Mouse (Mus musculus): ENCODE results near the gene Dgkq.
A peak's percentile ranks its signal among the peaks of the same experiment; 100 is the strongest.

Gene Dgkq

DNA sequence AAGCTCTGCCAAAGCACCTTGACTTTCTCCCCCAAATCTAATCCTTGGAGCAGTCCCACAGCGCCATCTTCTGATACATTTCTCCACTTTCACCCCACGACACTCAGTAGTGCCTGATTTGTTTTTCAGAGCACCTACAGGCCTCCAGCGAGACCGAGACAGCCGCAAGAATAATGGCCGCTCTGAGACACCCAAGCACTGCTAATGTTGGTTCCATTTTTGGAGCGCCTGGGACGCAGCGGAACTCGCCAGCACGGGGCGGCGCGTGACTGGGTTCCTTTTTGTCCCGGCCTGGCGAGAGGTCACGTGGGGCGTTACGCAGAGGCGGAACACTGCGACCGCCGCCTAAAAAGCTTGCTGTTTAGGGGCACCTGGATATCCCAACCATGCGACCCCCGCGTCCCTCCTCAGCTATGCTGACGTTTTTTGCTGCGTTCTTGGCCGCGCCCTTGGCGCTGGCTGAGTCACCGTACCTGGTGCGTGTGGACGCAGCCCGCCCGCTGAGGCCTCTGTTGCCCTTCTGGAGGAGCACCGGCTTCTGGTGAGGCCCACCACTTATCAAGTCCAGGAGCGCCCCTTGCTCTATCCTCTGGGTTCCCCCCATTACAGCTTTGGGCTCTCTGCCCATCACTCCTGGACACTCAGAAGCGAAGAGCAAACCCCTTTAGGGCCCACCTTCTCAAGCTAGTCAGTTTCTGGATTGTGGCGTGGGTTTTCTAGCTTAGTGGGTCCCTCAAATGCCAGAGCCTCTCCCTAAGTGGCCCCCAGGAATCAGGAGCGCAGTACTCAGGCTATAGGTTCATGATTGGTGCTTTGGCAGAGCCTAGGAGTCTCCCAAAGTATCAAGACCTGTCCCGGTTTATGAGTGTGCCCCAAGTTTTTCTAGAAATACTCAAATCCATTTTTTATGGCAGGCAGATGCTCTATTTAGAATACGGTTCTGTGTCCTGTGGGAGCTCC lies at the start of gene Dgkq:
TSS of gene Dgkq (minus strand) at position 696 of the 960 bp plus-strand sequence.
- peak; percentile 77 for DNase-seq

DNA sequence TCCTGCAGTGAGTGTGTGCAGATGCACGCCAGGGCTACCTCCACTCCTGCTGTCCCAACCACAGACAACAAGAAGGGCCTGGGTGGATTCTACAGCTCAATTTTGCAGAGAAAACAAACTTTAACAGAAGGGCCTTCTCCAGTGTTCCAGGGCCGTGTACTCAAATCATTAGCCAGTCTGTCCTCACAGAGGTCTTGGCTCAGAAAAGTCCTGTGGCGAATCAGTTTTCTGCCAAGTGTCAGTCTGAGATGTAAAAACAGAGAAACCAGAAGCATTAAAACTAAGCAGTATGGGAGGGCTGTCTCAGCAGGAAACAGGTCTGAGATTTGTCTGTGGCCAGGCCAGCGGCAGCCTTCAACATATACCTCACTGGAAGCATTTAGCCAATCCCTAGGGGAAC lies 48.6 kb upstream of the Dgkq start:
- DNase-seq: no peak

DNA sequence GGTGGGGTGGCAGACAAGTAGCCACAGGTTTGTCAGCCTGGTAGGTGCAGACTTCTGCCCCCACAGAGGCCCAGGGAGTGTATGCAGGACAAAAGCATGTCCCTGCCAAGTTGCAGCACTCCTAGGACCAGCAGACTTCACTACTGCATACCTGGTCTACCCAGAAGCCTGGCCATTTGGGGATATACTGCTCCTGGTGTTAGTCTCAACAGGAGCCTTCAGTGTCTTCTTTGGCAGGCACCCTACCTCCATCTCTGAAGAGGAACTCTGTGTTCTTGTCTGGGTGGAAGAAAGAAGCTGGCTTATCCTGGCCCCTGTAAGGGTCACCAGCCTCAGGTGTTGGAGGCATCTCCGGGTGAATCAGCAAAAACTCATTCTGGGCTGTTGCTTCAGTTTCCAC lies 46.5 kb upstream of the Dgkq start:
- DNase-seq: no peak

DNA sequence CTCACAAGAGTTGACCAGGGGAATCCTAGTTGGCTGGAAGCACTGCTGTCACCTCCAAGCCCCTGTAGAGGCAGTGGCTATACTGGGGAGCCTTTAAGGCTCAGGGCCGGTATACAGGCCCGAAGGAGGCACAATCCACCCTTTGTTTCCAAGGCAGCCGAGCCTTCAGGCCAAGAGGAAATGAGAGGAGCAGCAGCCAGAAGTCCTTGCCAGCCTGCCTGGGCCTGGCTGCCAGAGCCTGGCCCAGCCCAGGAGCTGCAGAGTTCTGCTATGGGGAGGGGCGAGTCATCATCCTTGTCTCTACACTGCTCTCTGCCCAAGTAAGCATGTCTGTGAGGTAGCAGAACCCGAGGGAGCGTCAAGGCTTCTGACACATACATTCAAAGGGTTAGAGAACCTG lies 44.7 kb upstream of the Dgkq start:
- peak; percentile 22 for DNase-seq

DNA sequence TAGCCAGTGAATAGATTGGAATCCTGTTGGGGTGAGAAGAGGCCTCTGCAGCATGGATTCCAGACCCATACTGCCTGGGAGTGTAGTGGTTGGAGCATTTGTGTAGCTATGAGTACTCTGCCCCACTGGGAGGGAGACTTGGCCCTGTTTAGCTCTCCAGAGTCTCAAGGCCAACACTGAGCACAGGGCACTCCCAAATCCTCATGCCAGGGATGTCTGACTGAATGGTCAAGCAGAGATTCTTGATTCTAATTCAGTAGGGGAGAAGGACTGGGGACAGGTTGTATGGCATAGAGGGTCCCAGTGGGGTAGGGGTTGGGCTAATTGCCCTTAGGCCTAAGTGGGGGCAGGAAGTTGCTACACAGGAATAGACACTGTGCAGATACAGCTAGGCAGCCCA lies 44.2 kb upstream of the Dgkq start:
- DNase-seq: no peak

DNA sequence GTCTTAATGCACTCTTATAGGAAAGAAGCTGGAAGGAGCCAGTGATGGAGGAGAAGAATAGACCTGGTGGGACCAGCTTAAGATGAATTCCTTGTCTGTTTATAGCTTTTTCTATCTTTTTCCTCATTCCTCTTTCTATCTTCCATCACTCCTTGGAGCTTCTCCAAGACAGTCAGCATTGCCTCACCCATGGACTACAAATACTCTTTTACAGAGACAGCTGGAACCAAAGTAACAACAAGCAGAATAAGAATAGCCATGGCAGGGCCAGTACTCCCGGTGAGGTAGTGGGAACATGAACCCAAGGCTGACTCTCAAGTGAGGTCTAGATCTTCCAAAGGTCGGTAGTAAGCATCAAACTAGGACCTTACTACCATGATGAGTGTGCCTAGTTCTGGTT lies 43.6 kb upstream of the Dgkq start:
- DNase-seq: no peak

DNA sequence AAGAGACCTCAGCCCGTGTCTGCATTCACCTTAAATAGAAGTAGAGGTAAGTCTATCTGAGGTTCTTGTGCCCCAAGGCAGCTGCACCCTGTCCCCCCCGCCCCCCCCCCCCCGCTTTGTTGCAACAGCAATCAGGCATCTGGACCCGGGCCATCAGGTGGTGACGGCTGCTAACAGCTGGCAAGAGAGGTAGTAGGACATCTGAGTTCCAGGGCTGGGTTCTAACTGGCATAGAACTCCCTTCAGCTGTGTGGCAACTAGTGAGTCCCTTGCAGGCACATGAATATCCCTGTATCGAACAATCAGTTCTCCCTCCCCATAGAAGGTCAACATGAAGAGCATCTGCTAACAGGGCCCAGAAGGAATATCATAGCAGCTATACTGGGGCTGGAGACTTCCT lies 42.5 kb upstream of the Dgkq start:
- DNase-seq: no peak

DNA sequence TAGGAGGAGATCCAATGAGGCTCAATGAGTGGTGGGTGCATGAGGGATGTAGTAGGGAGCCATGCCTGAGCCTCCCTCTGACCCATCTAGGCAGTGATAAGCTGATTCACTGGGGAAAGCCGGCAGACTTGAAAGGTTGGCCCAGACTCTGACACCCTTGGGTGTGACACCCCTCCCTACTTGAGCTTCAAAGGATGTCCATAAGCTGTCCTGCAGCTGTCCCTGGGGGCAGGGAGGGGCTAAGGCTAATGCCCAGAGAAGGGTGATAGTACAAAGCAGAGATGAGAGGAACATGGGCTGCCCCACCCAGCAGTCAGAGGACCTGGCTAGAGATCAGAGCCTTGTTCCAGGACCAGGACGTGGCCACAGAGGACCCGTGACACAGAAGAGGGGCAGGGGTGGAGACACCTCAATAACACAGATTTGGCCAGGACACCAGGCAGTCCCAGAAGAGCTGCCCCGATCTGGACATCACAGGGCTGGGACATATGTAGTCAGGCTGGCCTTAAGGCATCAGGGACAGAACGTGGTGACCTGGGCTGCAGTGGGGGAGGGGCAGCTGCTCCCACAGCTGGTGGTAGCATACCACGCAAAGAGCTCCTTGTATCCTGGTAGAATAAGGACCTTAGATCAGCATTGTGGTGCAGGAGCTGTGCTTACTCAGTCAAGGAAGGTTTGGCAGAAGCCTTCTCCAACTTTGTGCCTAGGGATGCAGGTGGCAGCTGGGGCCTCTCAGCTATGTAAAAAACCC lies 39.7 kb upstream of the Dgkq start:
- no peak for DNase-seq

DNA sequence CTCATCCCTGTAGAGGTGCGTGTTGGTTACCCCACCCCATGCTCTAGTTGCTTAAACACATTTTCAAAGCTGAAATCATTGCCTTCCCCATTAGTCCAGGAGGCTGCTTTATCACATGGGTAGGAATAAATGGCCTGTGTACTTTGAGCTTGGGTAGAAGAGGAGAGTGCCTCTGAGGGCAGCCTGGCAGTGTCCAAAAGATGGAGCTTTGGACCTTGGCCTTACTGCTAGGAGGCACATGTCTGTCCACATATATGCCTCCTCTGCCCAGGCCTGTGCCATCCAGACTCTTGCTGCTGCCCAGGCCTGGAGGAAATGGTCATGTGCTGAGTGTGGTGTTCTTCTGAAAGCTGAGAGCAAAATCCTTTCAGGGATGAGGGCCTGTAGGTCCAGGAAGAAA lies 38.9 kb upstream of the Dgkq start:
- no peak for DNase-seq

DNA sequence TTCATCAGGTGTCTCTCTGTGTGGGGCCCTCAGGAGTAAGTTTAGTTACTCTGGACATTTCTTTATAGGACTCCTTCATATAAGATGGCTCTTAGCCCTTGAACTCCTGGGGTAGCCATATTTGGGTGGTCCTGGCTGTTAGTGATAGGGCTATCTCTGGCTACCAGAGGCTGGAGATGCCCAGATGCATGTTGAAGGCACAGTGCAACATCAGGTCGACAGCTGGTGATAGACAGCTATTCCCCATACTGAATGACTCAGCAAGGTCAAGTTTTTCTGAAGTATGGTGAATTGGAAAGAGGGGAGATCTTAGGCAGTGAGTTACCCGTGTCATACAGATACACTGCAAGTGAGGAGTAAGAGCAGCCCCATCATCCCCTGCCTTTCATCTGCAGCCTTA lies 38.3 kb upstream of the Dgkq start:
- DNase-seq: no peak

DNA sequence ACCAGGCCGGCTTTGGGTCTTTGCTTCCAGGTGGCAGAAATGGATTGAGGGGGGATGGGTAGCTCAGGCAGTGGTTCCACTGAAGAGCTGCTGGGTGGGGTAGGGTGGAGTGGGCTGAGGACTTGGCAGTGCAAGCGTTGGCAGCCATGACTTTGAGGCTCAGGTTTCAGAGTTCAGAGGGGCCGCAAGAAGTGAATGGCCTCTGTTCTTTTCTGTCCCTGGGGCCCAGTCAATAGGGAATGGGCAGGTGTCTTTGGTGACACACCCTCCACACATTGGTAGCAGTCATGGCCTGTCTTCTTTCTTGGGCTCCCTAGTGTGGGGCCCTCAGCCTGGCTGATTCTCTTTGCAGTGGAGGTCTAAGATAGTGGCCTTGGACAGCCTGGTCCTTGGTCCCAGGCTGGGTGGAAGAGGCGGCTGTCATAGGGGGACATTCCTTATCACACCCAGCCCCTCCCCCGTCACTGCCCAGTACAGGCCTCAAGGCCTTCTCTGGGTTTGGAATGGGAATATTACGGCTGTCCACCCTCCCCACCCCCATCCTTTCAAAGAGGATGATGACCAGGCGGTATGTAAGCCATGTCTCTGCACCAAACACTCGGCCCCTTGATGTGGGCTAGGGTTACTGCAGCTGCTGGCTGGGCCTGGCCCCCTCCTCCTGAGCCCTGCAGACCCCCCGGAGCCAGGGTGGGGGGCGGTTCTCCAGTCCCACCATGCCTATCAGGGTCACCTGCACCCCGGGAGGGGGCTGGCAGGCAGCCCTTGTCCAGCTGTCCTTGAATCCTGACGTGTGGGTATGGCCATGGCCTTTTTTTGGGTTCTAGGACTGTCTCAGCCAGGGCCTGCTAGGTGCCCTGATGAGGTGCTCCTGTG lies 34.5 kb upstream of the Dgkq start:
- DNase-seq: no peak

DNA sequence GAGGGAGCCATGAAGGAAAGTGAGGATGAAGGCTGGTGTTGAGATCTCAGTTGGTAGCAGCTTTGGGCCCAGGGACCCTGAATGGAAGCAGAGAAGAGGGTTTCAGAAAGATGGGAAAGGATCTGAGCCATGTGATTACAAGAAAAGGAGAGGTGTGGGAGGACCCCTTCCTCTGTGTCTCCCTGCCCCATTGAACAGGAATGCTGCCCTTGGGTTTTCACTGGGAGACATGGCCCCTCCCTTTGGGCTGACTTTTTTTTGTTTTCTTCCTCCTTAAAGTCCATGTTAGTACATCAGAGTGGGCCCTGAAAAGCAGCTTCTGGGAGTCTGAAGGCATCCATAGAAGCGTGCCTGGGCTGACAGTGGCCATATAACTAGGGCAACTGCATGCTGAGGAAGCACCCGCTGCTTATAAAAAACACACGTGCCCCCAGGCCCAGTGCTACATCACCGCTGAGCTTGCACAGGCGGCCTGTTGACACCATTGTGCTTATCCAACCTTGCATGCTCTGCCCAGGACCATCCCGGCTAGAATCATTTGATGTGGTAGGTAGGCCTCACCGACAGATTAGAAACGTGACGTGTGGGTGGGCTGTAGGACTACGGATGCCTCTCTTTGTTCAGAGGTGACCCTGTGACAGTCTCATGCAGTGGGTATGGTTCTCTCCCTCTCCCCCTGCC lies 32.0 kb upstream of the Dgkq start:
- no peak for DNase-seq

DNA sequence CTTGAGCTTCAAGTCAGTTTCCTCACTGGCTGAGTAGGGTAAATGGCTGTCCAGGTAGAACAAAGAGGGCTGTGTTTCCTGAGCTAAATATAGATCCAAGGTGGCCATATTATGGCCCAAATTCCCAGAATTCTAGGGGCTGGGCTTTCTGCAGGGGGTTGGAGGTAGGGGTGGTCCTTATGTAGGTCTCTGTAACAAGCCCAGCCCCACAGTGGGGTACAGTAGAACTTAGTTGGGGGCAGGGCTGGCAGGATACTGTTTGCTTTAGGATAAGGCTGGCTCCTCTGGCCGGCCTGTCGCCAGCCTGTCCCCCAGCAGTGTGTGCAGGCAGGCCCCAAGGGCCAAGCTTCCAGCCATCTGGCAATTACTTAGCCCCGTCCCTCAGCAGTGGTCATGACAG lies 30.9 kb upstream of the Dgkq start:
- no peak for DNase-seq

DNA sequence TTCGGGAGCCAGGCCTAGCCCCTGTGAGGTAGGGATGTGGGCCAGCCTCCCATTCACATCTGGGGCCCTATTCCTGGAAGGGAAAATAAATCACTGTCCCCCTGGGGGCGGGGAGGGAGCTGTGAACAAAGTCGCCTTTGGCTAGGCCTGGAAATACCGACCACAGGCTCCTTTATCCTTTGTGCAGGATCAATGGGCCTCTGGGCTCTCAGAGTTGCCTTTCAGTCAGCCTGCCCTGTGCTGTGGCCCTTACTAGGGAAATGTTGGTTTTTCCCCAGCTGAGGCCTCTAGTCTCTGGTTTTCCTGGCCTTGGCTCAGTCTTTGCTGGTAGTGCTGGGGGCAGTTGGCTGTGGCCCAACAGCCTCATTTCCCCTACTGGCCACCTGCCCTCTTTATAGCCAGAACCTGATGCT lies 27.9 kb upstream of the Dgkq start:
- DNase-seq: peak; percentile 47

DNA sequence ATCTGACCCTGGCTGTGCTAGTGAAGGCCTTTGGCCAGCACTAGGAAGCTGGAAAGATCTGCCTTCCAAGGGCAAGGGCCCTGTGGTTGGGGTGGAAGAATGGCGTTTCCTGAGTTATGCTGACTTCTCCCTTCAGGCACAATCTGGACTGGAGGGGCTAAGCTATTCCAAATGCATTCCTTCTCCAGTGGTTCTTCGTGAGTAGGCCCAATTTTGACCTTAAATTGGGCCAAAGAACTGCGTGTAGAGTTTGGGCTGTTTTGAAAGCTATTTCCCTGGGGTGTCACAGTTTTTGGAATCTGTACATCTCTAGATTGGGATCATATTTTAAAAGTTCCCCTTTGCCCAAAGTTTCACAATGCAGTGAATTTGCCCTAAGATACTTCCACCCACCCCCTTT lies 27.1 kb upstream of the Dgkq start:
- no peak for DNase-seq

DNA sequence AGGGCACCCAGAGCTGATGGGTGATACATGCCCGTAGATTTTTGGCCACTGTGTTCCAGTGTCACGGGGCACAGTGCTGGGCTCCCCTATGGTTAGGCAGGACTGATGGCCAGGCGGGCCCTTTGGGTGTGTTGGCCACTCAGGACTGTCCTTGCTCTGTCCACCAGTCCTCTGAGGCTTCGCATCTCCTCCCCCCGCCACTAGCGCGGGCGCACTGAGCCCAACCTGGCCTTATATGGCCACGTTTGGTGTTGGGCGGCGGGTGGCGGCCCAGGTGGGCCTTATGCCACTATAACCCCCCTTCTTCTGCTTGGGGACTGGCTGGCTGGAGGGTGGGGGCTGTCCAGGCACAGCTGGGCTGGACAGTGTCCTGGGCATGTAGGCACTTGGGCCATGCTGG lies 26.4 kb upstream of the Dgkq start:
- no peak for DNase-seq

DNA sequence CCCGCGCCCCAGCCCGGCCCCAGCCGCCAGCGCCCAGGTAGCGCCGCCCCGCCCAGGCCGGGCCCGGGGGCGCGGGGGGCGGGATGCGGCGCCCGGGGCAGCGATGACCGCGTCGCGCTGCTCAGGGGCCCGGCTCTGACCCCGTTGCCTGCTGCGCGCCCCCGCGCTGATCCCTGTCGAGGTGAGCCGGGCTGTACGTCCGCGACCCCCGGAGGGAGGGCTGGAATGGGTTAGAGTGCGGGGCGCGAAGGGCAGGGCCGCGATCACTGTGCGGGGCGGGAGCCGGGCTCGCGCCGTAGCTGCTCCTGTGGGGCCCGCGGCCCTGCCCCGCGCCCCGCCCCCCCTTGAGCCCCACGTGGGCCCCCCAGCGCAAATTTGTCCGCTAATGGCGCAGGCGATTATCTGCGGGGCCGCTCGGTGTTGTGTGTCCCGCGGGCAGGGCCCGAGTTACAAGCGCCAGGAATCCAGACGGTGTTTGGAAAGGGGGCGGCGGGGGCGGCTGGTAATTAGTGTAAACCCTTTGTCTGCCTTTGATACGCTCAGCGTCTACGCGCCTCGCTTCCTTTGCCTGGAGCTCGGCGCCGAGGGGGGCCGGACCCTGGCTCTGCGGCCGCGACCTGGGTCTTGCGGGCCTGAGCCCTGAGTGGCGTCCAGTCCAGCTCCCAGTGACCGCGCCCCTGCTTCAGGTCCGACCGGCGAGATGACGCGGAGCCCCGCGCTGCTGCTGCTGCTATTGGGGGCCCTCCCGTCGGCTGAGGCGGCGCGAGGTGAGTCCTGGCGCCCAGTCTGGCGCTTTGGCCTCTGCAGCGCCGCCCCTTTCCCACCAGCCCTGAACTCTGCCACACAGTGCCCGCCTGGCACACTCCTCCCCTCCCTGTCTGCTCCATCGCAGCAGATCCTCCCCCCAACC lies 25.1 kb upstream of the Dgkq start:
- DNase-seq: peak; percentile 34

DNA sequence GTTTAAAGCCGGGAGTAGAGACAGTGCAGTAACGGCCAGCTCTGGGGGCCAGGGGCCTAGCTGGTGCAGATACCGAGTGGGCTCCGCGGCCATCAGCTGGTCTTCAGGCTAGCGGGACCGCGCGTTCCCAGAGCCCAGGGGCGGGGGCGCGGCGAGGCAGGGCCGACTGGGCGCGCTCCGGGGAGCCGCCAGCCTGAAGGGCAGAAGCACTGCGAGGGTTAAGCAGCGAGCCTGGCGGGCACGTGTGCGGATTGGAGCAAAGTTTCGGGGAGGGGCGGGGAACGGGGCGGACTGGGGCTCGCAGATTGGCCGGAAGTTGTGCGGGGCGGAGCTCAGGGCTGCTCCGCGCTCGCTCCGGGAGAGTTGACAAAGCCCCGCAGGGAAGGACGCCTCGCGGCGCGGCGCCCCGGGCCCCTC lies 24.4 kb upstream of the Dgkq start:
- peak; percentile 85 for DNase-seq

DNA sequence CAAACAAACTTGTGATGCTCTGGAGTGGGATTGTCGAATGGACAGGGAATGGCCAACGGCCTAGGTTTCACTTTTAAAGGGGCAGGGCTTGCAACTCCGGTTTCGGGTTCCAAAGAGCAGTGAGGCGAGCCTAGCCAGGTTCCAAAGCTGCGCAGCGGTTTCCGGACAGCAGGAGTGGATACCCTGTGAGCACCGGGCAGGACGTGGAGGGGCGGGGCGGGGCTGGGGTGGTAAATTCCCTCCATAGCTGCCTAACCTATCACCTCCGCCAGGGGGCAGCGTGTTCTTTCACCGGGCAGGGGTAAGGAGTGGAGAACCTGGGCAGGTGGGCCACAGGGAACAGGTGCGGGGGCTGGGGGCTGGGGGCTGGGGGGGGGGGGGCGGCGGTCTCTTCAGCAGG lies 22.8 kb upstream of the Dgkq start, which contains the start of gene Fgfrl1:
TSS of gene Fgfrl1 (plus strand) at position 112 of the 400 bp plus-strand sequence.
- DNase-seq: peak; percentile 46

DNA sequence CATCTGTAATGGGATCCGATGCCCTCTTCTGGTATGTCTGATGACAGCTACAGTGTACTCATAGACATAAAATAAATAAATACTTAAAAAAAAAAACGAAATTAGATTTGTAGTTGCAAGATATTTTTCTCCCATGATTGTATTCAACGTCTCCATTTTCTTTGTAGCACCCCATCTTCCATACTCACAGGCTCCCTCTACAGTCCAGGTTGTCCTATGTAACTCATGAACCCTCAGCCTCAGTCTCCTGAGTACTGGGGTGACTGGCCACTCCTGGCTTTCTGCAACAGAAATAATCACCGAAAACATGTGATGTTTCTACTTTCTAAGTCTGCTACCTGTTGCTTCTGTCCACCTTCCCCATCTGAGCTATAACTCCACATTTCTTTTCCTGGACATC lies 21.7 kb upstream of the Dgkq start:
- no peak for DNase-seq

DNA sequence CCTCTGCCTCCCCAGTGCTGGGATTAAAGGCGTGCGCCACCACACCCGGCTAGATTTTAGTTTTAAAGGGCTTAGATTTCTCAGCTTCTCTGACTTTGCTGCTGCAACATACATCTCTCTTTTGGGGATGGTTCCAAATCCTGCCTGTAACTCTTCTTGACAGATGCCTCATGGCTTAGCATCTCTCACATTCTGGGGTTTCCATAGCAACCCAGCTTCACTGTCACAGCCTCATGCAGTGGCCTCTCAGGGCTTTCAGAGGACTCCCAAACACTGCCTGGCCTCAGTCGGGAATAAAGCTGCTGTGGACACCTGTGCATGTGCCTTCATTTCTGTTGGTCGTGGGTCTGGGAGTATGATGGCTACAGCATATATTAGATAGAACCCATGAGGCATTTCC lies 19.6 kb upstream of the Dgkq start:
- DNase-seq: no peak

All from right cerebral cortex, postnatal 4 days (tissue).